Mouse (Mus musculus) small intestine, adult 2 months (tissue): ENCODE data around the gene Ivl. TPM values are rescaled to one million over a fixed set of nuclear protein-coding genes. Genes with fewer than 3 reads are reported as not detected.

Experiments used
- H3K27ac ChIP-seq: fragments of 200-500 bp; 2 replicates; pipeline ENCODE4 v1.5.1; 2012; ENCODE audit warnings: low read depth, low read length, control low read depth, inconsistent platforms; ENCODE audit not compliant: insufficient read depth
- H3K27me3 ChIP-seq: fragments of 200-500 bp; 2 replicates; pipeline ENCODE4 v1.6.1; 2012; ENCODE audit warnings: mild to moderate bottlenecking, moderate library complexity, low read length, inconsistent platforms; ENCODE audit not compliant: control insufficient read depth, insufficient read depth
- H3K36me3 ChIP-seq: fragments of 200-500 bp; 2 replicates; pipeline ENCODE4 v1.6.1; 2012; ENCODE audit warnings: mild to moderate bottlenecking, low read length, control low read depth, inconsistent platforms; ENCODE audit not compliant: control insufficient read depth, insufficient read depth
- H3K4me1 ChIP-seq: fragments of 200-500 bp; 2 replicates; pipeline ENCODE4 v1.6.1; 2012; ENCODE audit warnings: low read length, inconsistent platforms, mixed read lengths; ENCODE audit not compliant: control insufficient read depth, insufficient read depth, insufficient read length
- H3K4me3 ChIP-seq: fragments of 200-500 bp; 2 replicates; pipeline ENCODE4 v1.5.1; 2012; ENCODE audit warnings: low read depth, mild to moderate bottlenecking, control low read depth, inconsistent platforms, low read length, moderate library complexity
- CTCF ChIP-seq: fragments of 200-500 bp; IDR thresholded peaks from 2 replicates; pipeline ENCODE4 v1.5.1; 2012; ENCODE audit warnings: low read depth, mild to moderate bottlenecking, control low read depth, inconsistent platforms, low read length, moderate library complexity, mixed read lengths; ENCODE audit not compliant: insufficient replicate concordance, insufficient read length; ENCODE audit errors: extremely low read depth
- POLR2A ChIP-seq: fragments of 200-500 bp; IDR thresholded peaks from 2 replicates; pipeline ENCODE4 v1.6.1; 2012; ENCODE audit warnings: low read depth, mild to moderate bottlenecking, control low read depth, inconsistent platforms, low read length, moderate library complexity
- WGBS: fragments of 180-500 bp; shearing (Covaris S2); methylation state at CpG from one replicate; pipeline ENCODE4 v1.1.7; 2018; 5-methylcytosine and 5-hydroxymethylcytosine counted together
- polyA plus RNA-seq: library from polyadenylated mRNA; depleted of rRNA; stranded (reverse); fragments of >200 nt; gene quantifications from 2 replicates; pipeline ENCODE4 v1.2.3, GENCODE M21; 2012; rRNA removed

The Ivl gene
- polyA plus RNA-seq, 1 experiment: not detected

GRCm38 (mm10) chr3:92572514-92573155 lies 900 bp downstream of the Ivl start:
- H3K4me3 ChIP-seq: no peak overlapping the region
- H3K36me3 ChIP-seq: no peaks in the 10 kb centered on the region
- H3K27ac ChIP-seq: no peak overlapping the region
- no peaks in the 10 kb centered on the region for H3K4me1 ChIP-seq
- H3K27me3 ChIP-seq: no peaks in the 10 kb centered on the region
- WGBS: 58% methylated on average over 2 of the region's 2 CpGs
- TF ChIP-seq POLR2A: no peak
- no peak for TF ChIP-seq CTCF

GRCm38 (mm10) chr3:92568752-92569151 lies 4.8 kb downstream of the Ivl start:
- Histone ChIP-seq H3K36me3 (no peaks in the 10 kb centered on the region), H3K4me1 (no peaks in the 10 kb centered on the region), H3K27ac (no peak overlapping the region), H3K27me3 (no peaks in the 10 kb centered on the region), H3K4me3 (no peak overlapping the region)
- TF ChIP-seq POLR2A (no peak), CTCF (no peak)
- 84% methylated on average over 2 of the region's 2 CpGs for WGBS

DNA sequence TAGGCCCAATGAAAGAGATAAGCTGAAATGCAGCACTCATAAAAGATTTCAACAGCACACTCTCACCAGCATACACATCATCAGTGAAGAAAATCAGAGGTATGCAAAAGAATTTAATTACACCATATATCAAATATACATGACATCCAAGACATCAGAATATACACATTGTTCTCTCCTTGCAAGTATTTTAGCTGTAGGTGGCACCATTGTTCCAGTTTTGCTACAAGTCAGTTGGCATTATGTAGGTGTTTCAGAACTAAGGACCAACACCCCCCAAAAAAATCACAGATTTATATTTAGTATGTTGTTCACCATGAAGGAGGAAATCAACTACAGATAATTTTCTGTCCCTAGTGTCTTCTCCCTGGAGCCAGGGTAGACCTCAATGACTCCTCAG lies 8.1 kb downstream of the Ivl start:
- no peak overlapping the region for H3K27ac ChIP-seq
- no peaks in the 10 kb centered on the region for H3K36me3 ChIP-seq
- no peak overlapping the region for H3K4me3 ChIP-seq
- H3K27me3 ChIP-seq: no peaks in the 10 kb centered on the region
- H3K4me1 ChIP-seq: no peaks in the 10 kb centered on the region
- TF ChIP-seq CTCF (no peak), POLR2A (no peak)

DNA sequence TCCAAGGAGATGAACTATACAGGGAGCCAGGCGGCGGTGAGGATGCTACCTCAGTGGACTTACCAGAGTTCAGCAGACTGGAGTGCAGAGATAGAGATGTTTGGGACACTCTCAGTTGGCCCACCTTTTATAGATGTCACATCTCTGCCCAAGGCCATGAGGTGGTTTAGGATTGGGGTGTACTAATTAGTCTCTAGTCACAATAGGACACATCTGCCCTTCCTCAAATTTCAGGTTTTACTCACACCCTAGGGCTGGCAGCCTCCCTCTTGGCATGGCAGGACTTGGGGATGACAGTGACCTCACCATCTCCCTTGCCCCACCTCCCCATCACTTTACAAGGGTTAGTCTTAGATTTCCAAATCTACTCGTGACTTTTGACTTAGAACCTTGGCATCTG lies 39.1 kb downstream of the Ivl start, which contains the start of gene 2310046K23Rik:
Gene 2310046K23Rik (minus strand): TSS at position 101 of the 400 bp plus-strand sequence.
- 78% methylated on average over 3 of the region's 3 CpGs for WGBS
- no peak for TF ChIP-seq POLR2A
- TF ChIP-seq CTCF: no peak

More for the DNA sequence above, 39.1 kb downstream of the Ivl start, which contains the start of gene 2310046K23Rik:
- Histone ChIP-seq H3K27me3 (no peaks in the 10 kb centered on the region), H3K36me3 (no peaks in the 10 kb centered on the region), H3K4me1 (no peaks in the 10 kb centered on the region), H3K27ac (no peak within 1 kb of the TSS), H3K4me3 (no peak within 1 kb of the TSS)

Other genes with a start within 250 kb of the Ivl start
- gene Sprr2d, start 234.6 kb downstream of the Ivl start, polyA plus RNA-seq: not detected in 2 replicates
- gene Sprr2e, start 221.6 kb downstream of the Ivl start, polyA plus RNA-seq: not detected in 2 replicates
- gene Sprr2f, start 208.5 kb downstream of the Ivl start, polyA plus RNA-seq: not detected in 2 replicates
- gene Sprr2h, start 188.1 kb downstream of the Ivl start, polyA plus RNA-seq: not detected in 2 replicates
- gene Sprr2i, start 165.7 kb downstream of the Ivl start, polyA plus RNA-seq: not detected in 2 replicates
- not detected in 2 replicates for gene Sprr2j-ps, start 155.7 kb downstream of the Ivl start, polyA plus RNA-seq
- 3.7 and 8.0 TPM in 2 replicates for gene Gm9774, start 144.3 kb downstream of the Ivl start, polyA plus RNA-seq
- gene Sprr2k, start 141.2 kb downstream of the Ivl start, polyA plus RNA-seq: not detected in 2 replicates
- gene Sprr1b, start 134.9 kb downstream of the Ivl start, polyA plus RNA-seq: not detected in 2 replicates
- 0.19 TPM in 1 of 2 replicates, not detected in the other for gene Sprr3, start 115.0 kb downstream of the Ivl start, polyA plus RNA-seq
- 43.3 and 86.0 TPM in 2 replicates for gene Sprr1a, start 87.8 kb downstream of the Ivl start, polyA plus RNA-seq
- gene Sprr4, start 73.2 kb downstream of the Ivl start, polyA plus RNA-seq: not detected in 2 replicates
- not detected in 2 replicates for gene 2310046K23Rik, start 39.2 kb downstream of the Ivl start, polyA plus RNA-seq
- gene Smcp, start 15.3 kb upstream of the Ivl start, polyA plus RNA-seq: 0.62 TPM in 1 of 2 replicates, not detected in the other
- gene 2210017I01Rik, start 33.8 kb upstream of the Ivl start, polyA plus RNA-seq: not detected in 2 replicates
- not detected in 2 replicates for gene Lce6a, start 47.9 kb upstream of the Ivl start, polyA plus RNA-seq
- not detected in 2 replicates for gene Lce1a1, start 74.6 kb upstream of the Ivl start, polyA plus RNA-seq
- gene Lce1b, start 83.2 kb upstream of the Ivl start, polyA plus RNA-seq: not detected in 2 replicates
- gene Lce1a2, start 96.6 kb upstream of the Ivl start, polyA plus RNA-seq: not detected in 2 replicates
- not detected in 2 replicates for gene Lce1c, start 105.5 kb upstream of the Ivl start, polyA plus RNA-seq
- not detected in 2 replicates for gene Lce1d, start 113.5 kb upstream of the Ivl start, polyA plus RNA-seq
- gene Lce1e, start 135.3 kb upstream of the Ivl start, polyA plus RNA-seq: not detected in 2 replicates
- gene Lce1f, start 146.6 kb upstream of the Ivl start, polyA plus RNA-seq: not detected in 2 replicates
- gene Gm38119, start 165.4 kb upstream of the Ivl start, polyA plus RNA-seq: not detected in 2 replicates
- not detected in 2 replicates for gene Lce1g, start 178.6 kb upstream of the Ivl start, polyA plus RNA-seq
- not detected in 2 replicates for gene Lce1h, start 191.3 kb upstream of the Ivl start, polyA plus RNA-seq
- not detected in 2 replicates for gene Lce1i, start 205.2 kb upstream of the Ivl start, polyA plus RNA-seq
- not detected in 2 replicates for gene Lce1j, start 216.8 kb upstream of the Ivl start, polyA plus RNA-seq
- gene Lce1k, start 234.2 kb upstream of the Ivl start, polyA plus RNA-seq: not detected in 2 replicates